Mouse (Mus musculus) olfactory bulb, adult 2 months (tissue): ENCODE measurements around the gene Gm17409. TPM values are rescaled to one million over a fixed set of nuclear protein-coding genes. Genes with fewer than 3 reads are reported as not detected.

Source experiments
- H3K27ac ChIP-seq: fragments of 200-500 bp; 2 replicates; pipeline ENCODE4 v1.5.1; 2012; ENCODE audit warnings: low read depth, low read length; ENCODE audit not compliant: insufficient read depth
- H3K4me1 ChIP-seq: fragments of 200-500 bp; 2 replicates; pipeline ENCODE4 v1.6.1; 2012; ENCODE audit warnings: low read length; ENCODE audit not compliant: control insufficient read depth, insufficient read depth
- H3K4me3 ChIP-seq: fragments of 200-500 bp; 2 replicates; pipeline ENCODE4 v1.5.1; 2012; ENCODE audit warnings: mild to moderate bottlenecking, low read depth, low read length, moderate library complexity; ENCODE audit not compliant: insufficient read depth
- CTCF ChIP-seq: fragments of 200-500 bp; IDR thresholded peaks from 2 replicates; pipeline ENCODE4 v1.5.1; 2012; ENCODE audit warnings: low read depth, mild to moderate bottlenecking, low read length, moderate library complexity; ENCODE audit not compliant: insufficient read depth
- POLR2A ChIP-seq: fragments of 200-500 bp; IDR thresholded peaks from 2 replicates; pipeline ENCODE4 v1.6.1; 2012; ENCODE audit warnings: mild to moderate bottlenecking, low read depth, low read length, moderate library complexity; ENCODE audit not compliant: insufficient read depth
- WGBS: fragments of 180-500 bp; shearing (Covaris S2); methylation state at CpG from one replicate; pipeline ENCODE4 v1.1.7; 2018; 5-methylcytosine and 5-hydroxymethylcytosine counted together
- polyA plus RNA-seq: library from polyadenylated mRNA; stranded (reverse); fragments of >200 nt; gene quantifications from 2 replicates; pipeline ENCODE4 v1.2.4, GENCODE M21; 2012; ENCODE audit warnings: low replicate concordance; ENCODE audit not compliant: missing spikeins, insufficient read depth, insufficient read length

The Gm17409 gene
- polyA plus RNA-seq, 1 experiment: not detected

GRCm38 (mm10) chr2:58447001-58447400 is 22.9 kb upstream of the Gm17409 start:
- Histone ChIP-seq H3K4me3 (no peak overlapping the region), H3K4me1 (no peaks in the 10 kb centered on the region), H3K27ac (no peak overlapping the region)
- 94% methylated on average over 15 of the region's 15 CpGs for WGBS
- no peak for TF ChIP-seq CTCF
- no peak for TF ChIP-seq POLR2A

DNA sequence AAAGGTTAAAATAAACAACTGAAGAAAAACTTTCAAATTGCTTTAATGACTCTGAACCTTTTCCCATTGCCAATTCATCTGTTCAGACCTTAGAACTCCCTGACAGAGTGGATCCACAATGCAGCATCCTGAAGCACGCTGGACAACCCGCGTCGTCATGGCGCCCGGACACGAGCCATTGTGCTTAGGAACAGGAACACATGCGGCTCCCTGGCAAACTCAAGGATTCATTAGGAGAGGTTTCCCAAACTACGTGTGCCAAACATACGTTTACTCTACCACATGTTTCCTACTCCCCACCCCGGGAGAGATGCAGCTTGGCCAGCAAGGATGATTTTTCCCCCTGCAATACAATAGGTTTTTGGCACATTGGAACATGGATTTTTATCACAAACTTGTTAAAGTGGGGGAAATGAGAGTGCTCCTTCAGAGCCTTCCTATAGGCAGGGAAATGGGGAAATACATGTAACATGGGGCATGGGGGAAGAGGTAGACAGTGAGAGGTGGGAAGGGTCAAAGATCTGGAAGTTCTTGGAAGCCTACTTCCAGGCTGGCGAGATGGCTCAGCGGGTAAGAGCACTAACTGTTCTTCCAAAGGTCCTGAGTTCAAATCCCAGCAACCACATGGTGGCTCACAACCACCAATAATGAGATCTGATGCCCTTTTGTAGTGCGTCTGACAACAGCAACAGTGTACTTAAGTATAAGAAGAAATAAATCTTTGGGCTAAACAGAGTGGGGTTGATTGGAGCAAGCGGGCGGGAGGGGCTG is 15.6 kb upstream of the Gm17409 start:
- 72% methylated on average over 16 of the region's 16 CpGs for WGBS
- Histone ChIP-seq H3K4me3 (no peak overlapping the region), H3K27ac (peak overlapping the region; percentile 21; the same call in 1 of the 2 replicates), H3K4me1 (peaks cover 11% of the 10 kb centered on the region)
- no peak for TF ChIP-seq POLR2A
- TF ChIP-seq CTCF: no peak

GRCm38 (mm10) chr2:58456843-58457487 is 13.0 kb upstream of the Gm17409 start:
- no peak for TF ChIP-seq CTCF
- TF ChIP-seq POLR2A: no peak
- WGBS: 75% methylated on average over 8 of the region's 8 CpGs
- peaks cover 11% of the 10 kb centered on the region for H3K4me1 ChIP-seq
- H3K4me3 ChIP-seq: no peak overlapping the region
- H3K27ac ChIP-seq: peak overlapping the region; percentile 5

DNA sequence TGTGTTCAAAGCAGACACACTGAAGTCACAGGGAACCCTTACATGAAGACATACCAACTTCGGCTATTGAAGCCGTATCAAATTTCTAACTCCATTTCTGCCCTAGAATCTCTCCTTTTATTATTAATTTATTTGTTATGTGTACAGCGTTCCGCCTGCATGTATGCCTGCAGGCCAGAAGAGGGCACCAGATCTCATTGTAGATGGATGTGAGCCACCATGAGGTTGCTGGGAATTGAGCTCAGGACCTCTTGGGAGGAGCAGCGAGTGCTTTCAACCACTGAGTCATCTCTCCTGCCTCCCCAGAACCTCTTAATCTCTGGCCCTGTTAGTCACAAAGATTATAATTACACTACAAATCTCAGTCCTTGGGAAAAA is 12.4 kb upstream of the Gm17409 start:
- no peak for TF ChIP-seq CTCF
- Histone ChIP-seq H3K4me3 (no peak overlapping the region), H3K27ac (peak overlapping the region; percentile 5; the same call in 1 of the 2 replicates), H3K4me1 (peaks cover 11% of the 10 kb centered on the region)
- 89% methylated on average over 5 of the region's 5 CpGs for WGBS

DNA sequence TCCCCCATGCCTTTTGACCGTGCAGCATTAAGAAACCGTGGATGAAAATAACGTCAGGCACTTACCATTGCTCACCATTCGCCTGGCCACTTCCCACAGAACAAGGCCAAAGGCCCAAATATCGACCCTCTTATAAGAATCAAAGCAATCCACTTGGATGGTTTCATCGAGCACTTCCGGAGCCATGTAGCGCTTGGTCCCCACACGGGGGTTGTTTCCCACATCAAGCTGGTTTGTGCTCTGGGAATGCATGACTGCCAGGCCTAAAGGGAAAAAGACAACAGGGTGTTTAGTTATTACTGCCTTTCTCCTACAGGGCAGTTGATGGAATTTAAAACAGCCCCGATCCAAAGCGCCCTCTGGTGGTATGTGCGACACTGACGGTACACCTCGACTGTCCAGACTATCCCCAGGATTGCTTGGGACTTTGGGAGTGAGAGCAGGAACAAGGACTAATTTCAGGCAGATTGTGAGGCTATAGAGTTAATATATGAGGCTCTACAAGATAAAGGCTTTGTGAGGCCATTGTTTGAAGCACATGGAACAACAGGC is 11.0 kb upstream of the Gm17409 start:
- WGBS: 79% methylated on average over 14 of the region's 14 CpGs
- Histone ChIP-seq H3K27ac (peak overlapping the region; percentile 34; the same call in 1 of the 2 replicates), H3K4me1 (peaks cover 8% of the 10 kb centered on the region), H3K4me3 (no peak overlapping the region)
- no peak for TF ChIP-seq POLR2A
- TF ChIP-seq CTCF: peak; percentile 49

DNA sequence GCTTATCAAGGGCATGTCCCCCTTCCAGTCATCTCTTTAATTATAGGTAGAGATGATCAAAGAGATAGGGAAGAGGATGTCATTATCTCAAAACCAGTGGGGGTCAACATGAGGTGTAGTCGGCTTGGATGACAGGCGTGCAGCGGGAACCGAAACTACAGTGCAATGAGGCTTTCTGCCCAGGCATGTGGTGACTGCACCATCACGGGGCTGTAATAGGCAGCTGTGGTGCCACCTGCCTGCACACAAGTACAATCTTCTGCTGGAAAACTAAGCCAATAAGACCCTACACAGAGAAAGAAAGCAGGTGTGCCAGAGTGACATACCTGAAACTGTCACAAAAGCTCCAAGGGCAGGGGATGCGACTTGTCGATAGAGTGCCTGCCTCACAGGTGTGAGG is 374 bp downstream of the Gm17409 start:
- H3K27ac ChIP-seq: no peak overlapping the region
- H3K4me1 ChIP-seq: peaks cover 12% of the 10 kb centered on the region
- TF ChIP-seq POLR2A (no peak), CTCF (no peak)
- H3K4me3 ChIP-seq: no peak overlapping the region
- 75% methylated on average over 7 of the region's 7 CpGs for WGBS

DNA sequence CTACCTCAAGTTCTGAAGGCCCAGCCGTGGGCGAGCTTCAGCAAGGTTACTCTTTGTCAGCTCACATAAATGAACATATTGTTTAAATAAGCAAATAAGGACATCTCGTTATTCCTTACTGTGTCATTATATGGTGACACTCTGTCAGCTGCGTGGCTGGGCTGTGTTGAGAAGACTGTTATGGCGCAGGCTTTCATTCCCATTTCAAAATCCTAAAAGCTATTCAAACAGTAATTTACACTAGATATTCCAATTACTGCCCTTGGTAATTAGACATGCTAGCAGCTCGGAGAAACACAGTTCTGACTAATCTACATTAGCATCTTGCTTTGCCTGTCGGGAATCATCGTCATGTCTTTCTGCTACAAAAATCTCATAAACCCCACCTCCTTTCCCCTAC is 5.7 kb downstream of the Gm17409 start:
- peak overlapping the region; percentile 45; the same call in 1 of the 2 replicates for H3K27ac ChIP-seq
- TF ChIP-seq CTCF (no peak), POLR2A (no peak)
- no peak overlapping the region for H3K4me3 ChIP-seq
- WGBS: 33% methylated on average over 8 of the region's 8 CpGs
- H3K4me1 ChIP-seq: peaks cover 13% of the 10 kb centered on the region

DNA sequence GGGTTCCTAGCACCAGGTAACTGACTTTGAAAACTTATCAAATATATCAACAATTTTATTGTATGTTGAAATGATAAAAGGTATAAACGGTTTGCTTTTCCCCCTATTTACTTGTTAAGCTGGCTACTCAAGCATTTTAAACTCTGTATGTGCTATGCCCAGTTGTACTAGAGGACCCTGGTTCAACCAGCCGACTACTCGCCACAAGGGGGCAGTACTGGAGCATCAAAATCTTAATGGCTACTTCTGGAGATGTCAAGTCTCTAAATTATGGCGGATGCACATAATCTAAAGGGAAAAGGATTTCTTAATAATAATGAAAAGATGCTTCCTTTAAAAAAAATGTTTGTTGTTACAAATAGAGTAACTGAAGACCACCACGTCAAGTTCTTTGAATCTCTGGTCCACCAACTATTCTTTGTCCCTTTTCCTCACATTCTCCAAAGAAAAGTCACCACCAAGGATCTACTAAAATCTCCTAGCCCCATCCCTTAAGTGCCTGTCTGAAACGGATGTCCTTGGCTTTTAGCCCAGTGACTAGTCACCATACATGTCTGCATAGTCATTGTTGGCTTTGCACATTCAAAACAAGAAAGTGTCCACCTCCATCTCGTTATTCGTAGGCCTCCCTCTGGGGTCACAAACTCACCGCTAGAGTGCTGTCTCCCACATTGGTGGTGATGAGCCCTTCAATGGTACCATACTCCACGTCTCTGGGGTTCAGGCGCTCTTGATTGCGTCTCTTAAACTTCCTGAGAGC is 7.2 kb downstream of the Gm17409 start:
- TF ChIP-seq CTCF (no peak), POLR2A (no peak)
- 48% methylated on average over 12 of the region's 12 CpGs for WGBS
- H3K27ac ChIP-seq: no peak overlapping the region

GRCm38 (mm10) chr2:58478144-58478543 is 8.2 kb downstream of the Gm17409 start:
- H3K4me1 ChIP-seq: peaks cover 17% of the 10 kb centered on the region
- TF ChIP-seq POLR2A: no peak
- TF ChIP-seq CTCF: no peak
- 88% methylated on average over 4 of the region's 4 CpGs for WGBS
- H3K27ac ChIP-seq: no peak overlapping the region
- H3K4me3 ChIP-seq: no peak overlapping the region

More for the DNA sequence above, 7.2 kb downstream of the Gm17409 start:
- peaks cover 18% of the 10 kb centered on the region for H3K4me1 ChIP-seq
- no peak overlapping the region for H3K4me3 ChIP-seq
